Mouse (Mus musculus): ENCODE results near the gene Nrn1l.

GRCm38 (mm10) chr8:105935105-105935504, 41.7 kb downstream of the Nrn1l start:
- TF ChIP-seq CTCF (conservative IDR thresholded peaks at IDR 0.05; ENCODE audit: insufficient read depth, insufficient read length, low read depth, low read length) (no peak), POLR2A (IDR thresholded peaks at IDR 0.05; ENCODE audit: low read depth, low read length) (no peak)

Measured in kidney, adult 2 months (tissue).